Mouse (Mus musculus) embryo, embryonic 11 days (tissue): ENCODE data around the gene Grb10.

Experiments used
- DNase-seq: peaks from one replicate; pipeline ENCODE4 v3.0.0-alpha.2; 2015

Gene Grb10

GRCm38 (mm10) chr11:11897645-11898357 is 140.7 kb downstream of the Grb10 start, which contains the start of gene Ddc:
Ddc (minus strand) TSS chr11:11898144.
- no peak for DNase-seq

GRCm38 (mm10) chr11:11895479-11895878 is 143.0 kb downstream of the Grb10 start:
- DNase-seq = no peak

- DNase-seq = no peak
Measured at GRCm38 (mm10) chr11:11893769-11894168, 144.7 kb downstream of the Grb10 start.

- DNase-seq = no peak
Measured at GRCm38 (mm10) chr11:11892993-11893602, 145.4 kb downstream of the Grb10 start.

GRCm38 (mm10) chr11:11891832-11892231 is 146.7 kb downstream of the Grb10 start:
- DNase-seq = no peak

- DNase-seq = no peak
Measured at GRCm38 (mm10) chr11:11890139-11890741, 148.2 kb downstream of the Grb10 start.

- DNase-seq = no peak
Measured at GRCm38 (mm10) chr11:11888727-11889126, 149.8 kb downstream of the Grb10 start.

- no peak for DNase-seq
Measured at GRCm38 (mm10) chr11:11888051-11888450, 150.4 kb downstream of the Grb10 start.

GRCm38 (mm10) chr11:11886403-11886998 is 152.0 kb downstream of the Grb10 start:
- no peak for DNase-seq

- peak; percentile 64 for DNase-seq
Measured at GRCm38 (mm10) chr11:11885921-11886320, 152.6 kb downstream of the Grb10 start.

GRCm38 (mm10) chr11:11885246-11885643 is 153.2 kb downstream of the Grb10 start:
- DNase-seq = no peak

GRCm38 (mm10) chr11:11884533-11885245 is 153.8 kb downstream of the Grb10 start:
- DNase-seq = peak; percentile 42

- no peak for DNase-seq
Measured at GRCm38 (mm10) chr11:11881783-11882155, 156.7 kb downstream of the Grb10 start.

GRCm38 (mm10) chr11:11881026-11881782 is 157.3 kb downstream of the Grb10 start:
- no peak for DNase-seq
